Mouse (Mus musculus): ENCODE data around the gene Snrpf. TPM values are rescaled to one million over a fixed set of nuclear protein-coding genes. Genes with fewer than 3 reads are reported as not detected.

Snrpf gene
- polyA plus RNA-seq, 1 experiment from 2014 or later = 151 TPM

GRCm38 (mm10) chr10:93620438-93621179, 31.1 kb upstream of the Snrpf start:
- Histone ChIP-seq H3K9ac (ENCODE audit: low read length) (no peak overlapping the region), H3K27ac (ENCODE audit: low read depth) (no peak overlapping the region), H3K4me3 (ENCODE audit: low read depth, low read length) (no peak overlapping the region), H3K4me1 (replicated peaks; ENCODE audit: control insufficient read depth, insufficient read depth, low read length) (no peaks in the 10 kb centered on the region; the same call in 1 of the 2 replicates), H3K4me2 (ENCODE audit: low read length) (no peak overlapping the region), H3K9me3 (ENCODE audit: control insufficient read depth, low read length) (no peaks in the 10 kb centered on the region), H3K27me3 (replicated peaks; ENCODE audit: control insufficient read depth, insufficient read depth, low read length) (no peaks in the 10 kb centered on the region), H3K36me3 (ENCODE audit: control insufficient read depth, insufficient read depth, low read length) (no peaks in the 10 kb centered on the region)
- 56% methylated on average over 7 of the region's 7 CpGs for WGBS
- DNase-seq (ENCODE audit: low spot score) (no peak), ATAC-seq (replicated peaks; ENCODE audit: low FRiP score, low TSS enrichment, low read depth) (no peak; the same call in 1 of the 2 replicates)

- no peak overlapping the region for H3K9ac ChIP-seq (ENCODE audit: low read length)
- no peak overlapping the region for H3K4me2 ChIP-seq (ENCODE audit: low read length)
- H3K27me3 ChIP-seq (replicated peaks; ENCODE audit: control insufficient read depth, insufficient read depth, low read length) = no peaks in the 10 kb centered on the region
- H3K27ac ChIP-seq (ENCODE audit: low read depth) = no peak overlapping the region
- no peaks in the 10 kb centered on the region for H3K36me3 ChIP-seq (ENCODE audit: control insufficient read depth, insufficient read depth, low read length)
- DNase-seq (ENCODE audit: low spot score) (peak; percentile 15), ATAC-seq (replicated peaks; ENCODE audit: low FRiP score, low TSS enrichment, low read depth) (no peak)
- no peak overlapping the region for H3K4me3 ChIP-seq (ENCODE audit: low read depth, low read length)
- H3K4me1 ChIP-seq (replicated peaks; ENCODE audit: control insufficient read depth, insufficient read depth, low read length) = no peaks in the 10 kb centered on the region
- 69% methylated on average over 8 of the region's 8 CpGs for WGBS
- no peaks in the 10 kb centered on the region for H3K9me3 ChIP-seq (ENCODE audit: control insufficient read depth, low read length)
Measured at GRCm38 (mm10) chr10:93614850-93615249, 25.3 kb upstream of the Snrpf start.

GRCm38 (mm10) chr10:93611419-93612007, 22.0 kb upstream of the Snrpf start:
- no peaks in the 10 kb centered on the region for H3K27me3 ChIP-seq (replicated peaks; ENCODE audit: control insufficient read depth, insufficient read depth, low read length)
- no peak overlapping the region for H3K4me2 ChIP-seq (ENCODE audit: low read length)
- H3K9me3 ChIP-seq (ENCODE audit: control insufficient read depth, low read length) = no peaks in the 10 kb centered on the region
- H3K9ac ChIP-seq (ENCODE audit: low read length) = no peak overlapping the region
- peak; percentile 73 for DNase-seq (ENCODE audit: low spot score)
- H3K4me3 ChIP-seq (ENCODE audit: low read depth, low read length) = no peak overlapping the region
- no peak overlapping the region for H3K27ac ChIP-seq (ENCODE audit: low read depth)
- no peaks in the 10 kb centered on the region for H3K4me1 ChIP-seq (replicated peaks; ENCODE audit: control insufficient read depth, insufficient read depth, low read length)
- 49% methylated on average over 18 of the region's 18 CpGs for WGBS
- H3K36me3 ChIP-seq (ENCODE audit: control insufficient read depth, insufficient read depth, low read length) = no peaks in the 10 kb centered on the region
- ATAC-seq (replicated peaks; ENCODE audit: low FRiP score, low TSS enrichment, low read depth) = no peak

- no peak for DNase-seq (ENCODE audit: low spot score)
- no peak overlapping the region for H3K27ac ChIP-seq (ENCODE audit: low read depth)
- WGBS = 94% methylated on average over 1 of the region's 1 CpGs
- no peaks in the 10 kb centered on the region for H3K27me3 ChIP-seq (replicated peaks; ENCODE audit: control insufficient read depth, insufficient read depth, low read length)
- H3K9me3 ChIP-seq (ENCODE audit: control insufficient read depth, low read length) = no peaks in the 10 kb centered on the region
- no peak overlapping the region for H3K9ac ChIP-seq (ENCODE audit: low read length)
- no peak for ATAC-seq (replicated peaks; ENCODE audit: low FRiP score, low TSS enrichment, low read depth)
- H3K4me2 ChIP-seq (ENCODE audit: low read length) = no peak overlapping the region
- no peaks in the 10 kb centered on the region for H3K36me3 ChIP-seq (ENCODE audit: control insufficient read depth, insufficient read depth, low read length)
- no peak overlapping the region for H3K4me3 ChIP-seq (ENCODE audit: low read depth, low read length)
- H3K4me1 ChIP-seq (replicated peaks; ENCODE audit: control insufficient read depth, insufficient read depth, low read length) = no peaks in the 10 kb centered on the region
Measured at GRCm38 (mm10) chr10:93610896-93611295, 21.4 kb upstream of the Snrpf start.

GRCm38 (mm10) chr10:93609236-93609635, 19.7 kb upstream of the Snrpf start:
- WGBS = 92% methylated on average over 7 of the region's 7 CpGs
- ATAC-seq (replicated peaks; ENCODE audit: low FRiP score, low TSS enrichment, low read depth) = no peak
- Histone ChIP-seq H3K36me3 (ENCODE audit: control insufficient read depth, insufficient read depth, low read length) (no peaks in the 10 kb centered on the region), H3K4me2 (ENCODE audit: low read length) (no peak overlapping the region), H3K9ac (ENCODE audit: low read length) (no peak overlapping the region), H3K4me3 (ENCODE audit: low read depth, low read length) (no peak overlapping the region), H3K27ac (ENCODE audit: low read depth) (no peak overlapping the region), H3K4me1 (replicated peaks; ENCODE audit: control insufficient read depth, insufficient read depth, low read length) (no peaks in the 10 kb centered on the region), H3K27me3 (replicated peaks; ENCODE audit: control insufficient read depth, insufficient read depth, low read length) (no peaks in the 10 kb centered on the region), H3K9me3 (ENCODE audit: control insufficient read depth, low read length) (no peaks in the 10 kb centered on the region)
- no peak for DNase-seq (ENCODE audit: low spot score)

GRCm38 (mm10) chr10:93608051-93608450, 18.5 kb upstream of the Snrpf start:
- WGBS = 45% methylated on average over 9 of the region's 9 CpGs
- Histone ChIP-seq H3K27me3 (replicated peaks; ENCODE audit: control insufficient read depth, insufficient read depth, low read length) (no peaks in the 10 kb centered on the region), H3K9ac (ENCODE audit: low read length) (no peak overlapping the region), H3K4me2 (ENCODE audit: low read length) (no peak overlapping the region), H3K9me3 (ENCODE audit: control insufficient read depth, low read length) (no peaks in the 10 kb centered on the region), H3K4me3 (ENCODE audit: low read depth, low read length) (no peak overlapping the region), H3K4me1 (replicated peaks; ENCODE audit: control insufficient read depth, insufficient read depth, low read length) (no peaks in the 10 kb centered on the region), H3K36me3 (ENCODE audit: control insufficient read depth, insufficient read depth, low read length) (no peaks in the 10 kb centered on the region), H3K27ac (ENCODE audit: low read depth) (no peak overlapping the region)
- ATAC-seq (replicated peaks; ENCODE audit: low FRiP score, low TSS enrichment, low read depth) = no peak
- DNase-seq (ENCODE audit: low spot score) = no peak

- no peak overlapping the region for H3K27ac ChIP-seq (ENCODE audit: low read depth)
- H3K36me3 ChIP-seq (ENCODE audit: control insufficient read depth, insufficient read depth, low read length) = no peaks in the 10 kb centered on the region
- H3K4me1 ChIP-seq (replicated peaks; ENCODE audit: control insufficient read depth, insufficient read depth, low read length) = no peaks in the 10 kb centered on the region
- H3K9ac ChIP-seq (ENCODE audit: low read length) = no peak overlapping the region
- no peaks in the 10 kb centered on the region for H3K27me3 ChIP-seq (replicated peaks; ENCODE audit: control insufficient read depth, insufficient read depth, low read length)
- DNase-seq (ENCODE audit: low spot score) (no peak), ATAC-seq (replicated peaks; ENCODE audit: low FRiP score, low TSS enrichment, low read depth) (no peak)
- H3K9me3 ChIP-seq (ENCODE audit: control insufficient read depth, low read length) = no peaks in the 10 kb centered on the region
- H3K4me2 ChIP-seq (ENCODE audit: low read length) = no peak overlapping the region
- 90% methylated on average over 9 of the region's 9 CpGs for WGBS
- H3K4me3 ChIP-seq (ENCODE audit: low read depth, low read length) = no peak overlapping the region
Measured at GRCm38 (mm10) chr10:93606326-93606725, 16.8 kb upstream of the Snrpf start.

- Histone ChIP-seq H3K9me3 (ENCODE audit: control insufficient read depth, low read length) (no peaks in the 10 kb centered on the region), H3K36me3 (ENCODE audit: control insufficient read depth, insufficient read depth, low read length) (no peaks in the 10 kb centered on the region), H3K4me1 (replicated peaks; ENCODE audit: control insufficient read depth, insufficient read depth, low read length) (no peaks in the 10 kb centered on the region), H3K27ac (ENCODE audit: low read depth) (no peak overlapping the region), H3K4me2 (ENCODE audit: low read length) (no peak overlapping the region), H3K27me3 (replicated peaks; ENCODE audit: control insufficient read depth, insufficient read depth, low read length) (no peaks in the 10 kb centered on the region), H3K4me3 (ENCODE audit: low read depth, low read length) (no peak overlapping the region), H3K9ac (ENCODE audit: low read length) (no peak overlapping the region)
- DNase-seq (ENCODE audit: low spot score) = no peak
- no peak for ATAC-seq (replicated peaks; ENCODE audit: low FRiP score, low TSS enrichment, low read depth)
- WGBS = 97% methylated on average over 1 of the region's 1 CpGs
Measured at GRCm38 (mm10) chr10:93603256-93603655, 13.8 kb upstream of the Snrpf start.

GRCm38 (mm10) chr10:93602309-93602708, 12.8 kb upstream of the Snrpf start:
- Histone ChIP-seq H3K9ac (ENCODE audit: low read length) (no peak overlapping the region), H3K4me2 (ENCODE audit: low read length) (no peak overlapping the region), H3K36me3 (ENCODE audit: control insufficient read depth, insufficient read depth, low read length) (no peaks in the 10 kb centered on the region), H3K27ac (ENCODE audit: low read depth) (no peak overlapping the region), H3K9me3 (ENCODE audit: control insufficient read depth, low read length) (no peaks in the 10 kb centered on the region), H3K4me3 (ENCODE audit: low read depth, low read length) (no peak overlapping the region), H3K27me3 (replicated peaks; ENCODE audit: control insufficient read depth, insufficient read depth, low read length) (no peaks in the 10 kb centered on the region), H3K4me1 (replicated peaks; ENCODE audit: control insufficient read depth, insufficient read depth, low read length) (no peaks in the 10 kb centered on the region)
- WGBS = 84% methylated on average over 5 of the region's 5 CpGs
- ATAC-seq (replicated peaks; ENCODE audit: low FRiP score, low TSS enrichment, low read depth) (no peak), DNase-seq (ENCODE audit: low spot score) (no peak)

All from intestine, embryonic 14.5 days (tissue).